Mouse (Mus musculus) kidney, embryonic 14.5 days (tissue): ENCODE measurements around the gene Gm45753. TPM values are rescaled to one million over a fixed set of nuclear protein-coding genes. Genes with fewer than 3 reads are reported as not detected.
"Not testable (repeated sequence)": the region's sequence is repeated elsewhere in the genome, so short reads cannot be mapped to it uniquely, and the experiment has no call there.

Source experiments
- ATAC-seq: fragments of 200-750 bp; cut with Nextera tagmentation; 2 replicates; pipeline ENCODE4 v1.8.0; 2017; ENCODE audit warnings: moderate number of reproducible peaks, mild to moderate bottlenecking, moderate TSS enrichment, moderate library complexity; ENCODE audit not compliant: low FRiP score, low TSS enrichment
- H3K27ac ChIP-seq: fragments of 300-500 bp; sonication (generic); 2 replicates; pipeline ENCODE4 v1.5.1; 2014; ENCODE audit warnings: low read depth, mild to moderate bottlenecking, low read length, moderate library complexity, mixed read lengths
- H3K27me3 ChIP-seq: fragments of 300-500 bp; sonication (generic); 2 replicates; pipeline ENCODE4 v1.6.1; 2014; ENCODE audit warnings: mild to moderate bottlenecking, low read length; ENCODE audit not compliant: control insufficient read depth, insufficient read depth
- H3K36me3 ChIP-seq: fragments of 300-500 bp; sonication (generic); 2 replicates; pipeline ENCODE4 v1.6.1; 2014; ENCODE audit warnings: low read length, mixed read lengths; ENCODE audit not compliant: control insufficient read depth, insufficient read depth
- H3K4me1 ChIP-seq: fragments of 300-500 bp; sonication (generic); 2 replicates; pipeline ENCODE4 v1.6.1; 2014; ENCODE audit warnings: low read length, mixed read lengths; ENCODE audit not compliant: control insufficient read depth, insufficient read depth
- H3K4me2 ChIP-seq: fragments of 300-500 bp; sonication (generic); replicated peaks from 2 replicates; pipeline ENCODE4 v1.6.1; 2014; ENCODE audit warnings: low read depth, mild to moderate bottlenecking, low read length
- H3K4me3 ChIP-seq: fragments of 300-500 bp; sonication (generic); 2 replicates; pipeline ENCODE4 v1.5.1; 2014; ENCODE audit warnings: mild to moderate bottlenecking, low read length
- H3K9ac ChIP-seq: fragments of 300-500 bp; sonication (generic); 2 replicates; pipeline ENCODE4 v1.6.1; 2014; ENCODE audit warnings: low read depth, mild to moderate bottlenecking, low read length, moderate library complexity
- H3K9me3 ChIP-seq: fragments of 300-500 bp; sonication (generic); 2 replicates; pipeline ENCODE4 v1.6.1; 2016; ENCODE audit warnings: low read length; ENCODE audit not compliant: control insufficient read depth
- WGBS: fragments of 180-500 bp; shearing (Covaris S2); extraction: QIAGEN DNeasy Blood & Tissue Kit; methylation state at CpG from one replicate; pipeline ENCODE4 v1.1.7; 2014; 5-methylcytosine and 5-hydroxymethylcytosine counted together
- polyA plus RNA-seq: library from polyadenylated mRNA; unstranded; fragments of >200 nt; fragmentation: Nextera tagmentation; extraction: Ambion mirVana; gene quantifications from 2 replicates; pipeline ENCODE4 v1.2.1, GENCODE M21; 2014

Gm45753 gene
- polyA plus RNA-seq, 1 experiment from 2014 or later = not detected

GRCm38 (mm10) chr8:45329206-45329980, 21.1 kb upstream of the Gm45753 start:
- no peak for ATAC-seq
- 92% methylated on average over 6 of the region's 6 CpGs for WGBS
- Histone ChIP-seq H3K9me3 (no peaks in the 10 kb centered on the region), H3K4me3 (no peak overlapping the region), H3K27me3 (no peaks in the 10 kb centered on the region), H3K4me2 (no peak overlapping the region), H3K9ac (no peak overlapping the region), H3K27ac (no peak overlapping the region), H3K4me1 (peaks cover 5% of the 10 kb centered on the region; the same call in 1 of the 2 replicates), H3K36me3 (no peaks in the 10 kb centered on the region)

- H3K4me2 ChIP-seq, H3K9me3 ChIP-seq, H3K4me1 ChIP-seq, H3K9ac ChIP-seq, H3K27me3 ChIP-seq, H3K27ac ChIP-seq, H3K36me3 ChIP-seq, H3K4me3 ChIP-seq, ATAC-seq: not testable (repeated sequence)
These were observed 18.8 kb upstream of the Gm45753 start for GRCm38 (mm10) chr8:45327076-45327475.

GRCm38 (mm10) chr8:45324151-45324550, 15.9 kb upstream of the Gm45753 start:
- ATAC-seq = no peak
- Histone ChIP-seq H3K4me2 (no peak overlapping the region), H3K4me3 (no peak overlapping the region), H3K27ac (no peak overlapping the region), H3K36me3 (no peaks in the 10 kb centered on the region), H3K9me3 (no peaks in the 10 kb centered on the region), H3K9ac (no peak overlapping the region), H3K27me3 (no peaks in the 10 kb centered on the region), H3K4me1 (no peaks in the 10 kb centered on the region)
- WGBS = 63% methylated on average over 4 of the region's 4 CpGs

GRCm38 (mm10) chr8:45321365-45321764, 13.1 kb upstream of the Gm45753 start:
- no peaks in the 10 kb centered on the region for H3K36me3 ChIP-seq
- no peak overlapping the region for H3K4me3 ChIP-seq
- WGBS = 87% methylated on average over 2 of the region's 2 CpGs
- H3K4me2 ChIP-seq = no peak overlapping the region
- H3K4me1 ChIP-seq = no peaks in the 10 kb centered on the region
- H3K27ac ChIP-seq = no peak overlapping the region
- no peaks in the 10 kb centered on the region for H3K27me3 ChIP-seq
- H3K9ac ChIP-seq = no peak overlapping the region
- H3K9me3 ChIP-seq = no peaks in the 10 kb centered on the region
- no peak for ATAC-seq

GRCm38 (mm10) chr8:45320930-45321329, 12.7 kb upstream of the Gm45753 start:
- ATAC-seq = no peak
- Histone ChIP-seq H3K4me3 (no peak overlapping the region), H3K27ac (no peak overlapping the region), H3K9me3 (no peaks in the 10 kb centered on the region), H3K36me3 (no peaks in the 10 kb centered on the region), H3K27me3 (no peaks in the 10 kb centered on the region), H3K4me2 (no peak overlapping the region), H3K4me1 (no peaks in the 10 kb centered on the region), H3K9ac (no peak overlapping the region)
- 67% methylated on average over 1 of the region's 1 CpGs for WGBS

- Histone ChIP-seq H3K36me3 (no peaks in the 10 kb centered on the region), H3K27ac (no peak overlapping the region), H3K4me3 (no peak overlapping the region), H3K4me2 (no peak overlapping the region), H3K9me3 (no peaks in the 10 kb centered on the region), H3K27me3 (no peaks in the 10 kb centered on the region), H3K9ac (no peak overlapping the region), H3K4me1 (no peaks in the 10 kb centered on the region)
- WGBS = 78% methylated on average over 4 of the region's 4 CpGs
- no peak for ATAC-seq
These were observed 2.7 kb upstream of the Gm45753 start for GRCm38 (mm10) chr8:45310967-45311366.

- no peak for ATAC-seq
- Histone ChIP-seq H3K27ac (no peak overlapping the region), H3K9me3 (no peaks in the 10 kb centered on the region), H3K4me1 (no peaks in the 10 kb centered on the region), H3K4me2 (no peak overlapping the region), H3K4me3 (no peak overlapping the region), H3K9ac (no peak overlapping the region), H3K27me3 (no peaks in the 10 kb centered on the region), H3K36me3 (no peaks in the 10 kb centered on the region)
- 37% methylated on average over 1 of the region's 1 CpGs for WGBS
These were observed 2.8 kb downstream of the Gm45753 start for GRCm38 (mm10) chr8:45305479-45305878.

GRCm38 (mm10) chr8:45304354-45304753, 3.9 kb downstream of the Gm45753 start:
- Histone ChIP-seq H3K36me3 (no peaks in the 10 kb centered on the region), H3K27ac (no peak overlapping the region), H3K27me3 (no peaks in the 10 kb centered on the region), H3K9ac (no peak overlapping the region), H3K4me2 (no peak overlapping the region), H3K4me1 (no peaks in the 10 kb centered on the region), H3K4me3 (no peak overlapping the region), H3K9me3 (no peaks in the 10 kb centered on the region)
- WGBS = 88% methylated on average over 3 of the region's 3 CpGs
- no peak for ATAC-seq

GRCm38 (mm10) chr8:45302390-45302789, 5.9 kb downstream of the Gm45753 start:
- 55% methylated on average over 8 of the region's 8 CpGs for WGBS
- Histone ChIP-seq H3K4me2 (no peak overlapping the region), H3K27me3 (no peaks in the 10 kb centered on the region), H3K9ac (no peak overlapping the region), H3K36me3 (no peaks in the 10 kb centered on the region), H3K27ac (no peak overlapping the region), H3K4me3 (no peak overlapping the region), H3K4me1 (no peaks in the 10 kb centered on the region), H3K9me3 (no peaks in the 10 kb centered on the region)
- ATAC-seq = no peak
